Mouse (Mus musculus) midbrain, embryonic 11.5 days (tissue): ENCODE measurements at regions not wholly inside any gene's neighbourhood (a gene's known extent, or its start where the extent isn't known, plus 50 kb on each side); places are given as distances from the start of the nearest gene placed in this dataset.

ENCODE experiments used
- ATAC-seq: fragments of 200-750 bp; cut with Nextera tagmentation; 2 replicates; pipeline ENCODE4 v1.8.0; 2017; ENCODE audit warnings: moderate TSS enrichment, moderate library complexity; ENCODE audit not compliant: low FRiP score
- DNase-seq: peaks from one replicate; pipeline ENCODE4 v3.0.0; 2015; ENCODE audit warnings: low spot score; ENCODE audit errors: missing footprints
- H3K27ac ChIP-seq: fragments of 300-500 bp; sonication (generic); 2 replicates; pipeline ENCODE4 v1.5.1; 2014; ENCODE audit warnings: low read depth, low read length
- H3K27me3 ChIP-seq: fragments of 300-500 bp; sonication (generic); 2 replicates; pipeline ENCODE4 v1.6.1; 2014; ENCODE audit warnings: mild to moderate bottlenecking, low read length, moderate library complexity, mixed read lengths; ENCODE audit not compliant: control insufficient read depth, insufficient read depth
- H3K36me3 ChIP-seq: fragments of 300-500 bp; sonication (generic); 2 replicates; pipeline ENCODE4 v1.6.1; 2014; ENCODE audit warnings: mild to moderate bottlenecking, low read length, moderate library complexity, mixed read lengths; ENCODE audit not compliant: control insufficient read depth, insufficient read depth
- H3K4me1 ChIP-seq: fragments of 300-500 bp; sonication (generic); 2 replicates; pipeline ENCODE4 v1.6.1; 2014; ENCODE audit warnings: low read length; ENCODE audit not compliant: control insufficient read depth, insufficient read depth
- H3K4me2 ChIP-seq: fragments of 300-500 bp; sonication (generic); 2 replicates; pipeline ENCODE4 v1.6.1; 2014; ENCODE audit warnings: mild to moderate bottlenecking, moderate library complexity
- H3K4me3 ChIP-seq: fragments of 300-500 bp; sonication (generic); 2 replicates; pipeline ENCODE4 v1.5.1; 2014; ENCODE audit warnings: low read depth, low read length
- H3K9ac ChIP-seq: fragments of 300-500 bp; sonication (generic); 2 replicates; pipeline ENCODE4 v1.6.1; 2014; ENCODE audit warnings: low read length
- H3K9me3 ChIP-seq: fragments of 300-500 bp; sonication (generic); 2 replicates; pipeline ENCODE4 v1.6.1; 2016; ENCODE audit warnings: low read length; ENCODE audit not compliant: control insufficient read depth
- WGBS: fragments of 180-500 bp; shearing (Covaris S2); extraction: QIAGEN DNeasy Blood & Tissue Kit; methylation state at CpG from one replicate; pipeline ENCODE4 v1.1.7; 2014; 5-methylcytosine and 5-hydroxymethylcytosine counted together

GRCm38 (mm10) chr3:134050649-134051048 lies 185.6 kb upstream of the Cxxc4 start:
- no peak overlapping the region for H3K4me2 ChIP-seq
- H3K4me3 ChIP-seq = no peak overlapping the region
- H3K36me3 ChIP-seq = no peaks in the 10 kb centered on the region
- H3K27ac ChIP-seq = no peak overlapping the region
- no peaks in the 10 kb centered on the region for H3K9me3 ChIP-seq
- DNase-seq (no peak), ATAC-seq (no peak)
- no peak overlapping the region for H3K9ac ChIP-seq
- H3K27me3 ChIP-seq = no peaks in the 10 kb centered on the region
- no peaks in the 10 kb centered on the region for H3K4me1 ChIP-seq

GRCm38 (mm10) chr3:134082461-134082860 lies 153.8 kb upstream of the Cxxc4 start:
- Histone ChIP-seq H3K4me2 (no peak overlapping the region), H3K9me3 (no peaks in the 10 kb centered on the region), H3K36me3 (no peaks in the 10 kb centered on the region), H3K27ac (no peak overlapping the region), H3K4me3 (no peak overlapping the region), H3K9ac (no peak overlapping the region), H3K27me3 (no peaks in the 10 kb centered on the region), H3K4me1 (no peaks in the 10 kb centered on the region)
- WGBS = 93% methylated on average over 1 of the region's 1 CpGs
- ATAC-seq (no peak), DNase-seq (no peak)

GRCm38 (mm10) chr3:134099471-134100125 lies 136.7 kb upstream of the Cxxc4 start:
- no peak overlapping the region for H3K4me2 ChIP-seq
- H3K4me3 ChIP-seq = no peak overlapping the region
- no peaks in the 10 kb centered on the region for H3K36me3 ChIP-seq
- 0 out of 2 replicates have a peak, but pooled peaks cover 2% of the 10 kb centered on the region for H3K4me1 ChIP-seq
- no peaks in the 10 kb centered on the region for H3K9me3 ChIP-seq
- no peak overlapping the region for H3K9ac ChIP-seq
- no peaks in the 10 kb centered on the region for H3K27me3 ChIP-seq
- ATAC-seq = peak; percentile 30; the same call in 1 of the 2 replicates
- peak; percentile 70 for DNase-seq
- WGBS = 81% methylated on average over 3 of the region's 3 CpGs
- H3K27ac ChIP-seq = no peak overlapping the region

GRCm38 (mm10) chr3:134102151-134102738 lies 134.0 kb upstream of the Cxxc4 start:
- Histone ChIP-seq H3K4me1 (0 out of 2 replicates have a peak, but pooled peaks cover 2% of the 10 kb centered on the region), H3K27me3 (no peaks in the 10 kb centered on the region), H3K4me3 (no peak overlapping the region), H3K4me2 (no peak overlapping the region), H3K36me3 (no peaks in the 10 kb centered on the region), H3K9me3 (no peaks in the 10 kb centered on the region), H3K9ac (no peak overlapping the region), H3K27ac (no peak overlapping the region)
- WGBS = 69% methylated on average over 3 of the region's 3 CpGs
- ATAC-seq (no peak), DNase-seq (peak; percentile 71)

- H3K4me3 ChIP-seq = no peak overlapping the region
- 0 out of 2 replicates have a peak, but pooled peaks cover 2% of the 10 kb centered on the region for H3K4me1 ChIP-seq
- H3K9me3 ChIP-seq = no peaks in the 10 kb centered on the region
- WGBS = 93% methylated on average over 1 of the region's 1 CpGs
- ATAC-seq (no peak), DNase-seq (peak; percentile 28)
- no peak overlapping the region for H3K4me2 ChIP-seq
- no peaks in the 10 kb centered on the region for H3K36me3 ChIP-seq
- H3K27ac ChIP-seq = no peak overlapping the region
- H3K27me3 ChIP-seq = no peaks in the 10 kb centered on the region
- no peak overlapping the region for H3K9ac ChIP-seq
Observed at GRCm38 (mm10) chr3:134104625-134105024, 131.7 kb upstream of the Cxxc4 start.

GRCm38 (mm10) chr3:134105112-134105511 lies 131.2 kb upstream of the Cxxc4 start:
- 90% methylated on average over 2 of the region's 2 CpGs for WGBS
- no peaks in the 10 kb centered on the region for H3K4me1 ChIP-seq
- ATAC-seq = no peak

GRCm38 (mm10) chr3:134105567-134105966 lies 130.7 kb upstream of the Cxxc4 start:
- no peak overlapping the region for H3K4me2 ChIP-seq
- no peak overlapping the region for H3K27ac ChIP-seq
- no peaks in the 10 kb centered on the region for H3K4me1 ChIP-seq
- H3K36me3 ChIP-seq = no peaks in the 10 kb centered on the region
- 80% methylated on average over 3 of the region's 3 CpGs for WGBS
- no peaks in the 10 kb centered on the region for H3K27me3 ChIP-seq
- ATAC-seq (no peak), DNase-seq (no peak)
- no peak overlapping the region for H3K4me3 ChIP-seq
- H3K9ac ChIP-seq = no peak overlapping the region
- no peaks in the 10 kb centered on the region for H3K9me3 ChIP-seq

More at GRCm38 (mm10) chr3:134105112-134105511, 131.2 kb upstream of the Cxxc4 start:
- peak; percentile 10 for DNase-seq
- H3K4me3 ChIP-seq = no peak overlapping the region
- no peak overlapping the region for H3K4me2 ChIP-seq
- no peaks in the 10 kb centered on the region for H3K9me3 ChIP-seq
- H3K9ac ChIP-seq = no peak overlapping the region
- no peaks in the 10 kb centered on the region for H3K36me3 ChIP-seq
- H3K27me3 ChIP-seq = no peaks in the 10 kb centered on the region
- H3K27ac ChIP-seq = no peak overlapping the region

GRCm38 (mm10) chr3:134114501-134114900 lies 121.8 kb upstream of the Cxxc4 start:
- Histone ChIP-seq H3K9ac (no peak overlapping the region), H3K27me3 (no peaks in the 10 kb centered on the region), H3K36me3 (no peaks in the 10 kb centered on the region), H3K9me3 (no peaks in the 10 kb centered on the region), H3K4me2 (no peak overlapping the region), H3K4me3 (no peak overlapping the region), H3K4me1 (peaks cover 3% of the 10 kb centered on the region; the same call in 1 of the 2 replicates), H3K27ac (no peak overlapping the region)
- WGBS = 52% methylated on average over 1 of the region's 1 CpGs
- peak; percentile 85 for DNase-seq
- ATAC-seq = peak; percentile 80

- Histone ChIP-seq H3K4me2 (no peak overlapping the region), H3K27me3 (no peaks in the 10 kb centered on the region), H3K9ac (no peak overlapping the region), H3K4me3 (no peak overlapping the region), H3K27ac (no peak overlapping the region), H3K4me1 (peaks cover 3% of the 10 kb centered on the region; the same call in 1 of the 2 replicates), H3K36me3 (no peaks in the 10 kb centered on the region), H3K9me3 (no peaks in the 10 kb centered on the region)
- ATAC-seq = peak; percentile 43; the same call in 1 of the 2 replicates
- WGBS = 93% methylated on average over 4 of the region's 4 CpGs
- DNase-seq = peak; percentile 81
Observed at GRCm38 (mm10) chr3:134115007-134115406, 121.3 kb upstream of the Cxxc4 start.
